Mouse (Mus musculus) gastrocnemius, adult 8-10 months (tissue): Measurements from ENCODE around the gene Fgf13. TPM values are rescaled to one million over a fixed set of nuclear protein-coding genes. Genes with fewer than 3 reads are reported as not detected.

Source experiments
- DNase-seq, 2 experiments: peaks; one replicate each; pipeline ENCODE4 v3.0.0; 2022; ENCODE audit warnings: low spot score in 2 of 2
- total RNA-seq, 4 experiments: library from RNA; stranded (reverse); gene quantifications; 2 replicates each; pipeline ENCODE4 v1.2.4; 2022

The Fgf13 gene
- total RNA-seq, result 10 to 100 TPM; 59.7 to 68.0 (median 65.9) TPM

GRCm38 (mm10) chrX:59567695-59568431 lies at the start of gene Fgf13:
Gene Fgf13 (minus strand): TSS chrX:59568071.
- no peak for DNase-seq

GRCm38 (mm10) chrX:59606535-59606934 lies 38.7 kb upstream of the Fgf13 start:
- no peak for DNase-seq

GRCm38 (mm10) chrX:59589050-59589449 lies 21.2 kb upstream of the Fgf13 start:
- no peak for DNase-seq

DNA sequence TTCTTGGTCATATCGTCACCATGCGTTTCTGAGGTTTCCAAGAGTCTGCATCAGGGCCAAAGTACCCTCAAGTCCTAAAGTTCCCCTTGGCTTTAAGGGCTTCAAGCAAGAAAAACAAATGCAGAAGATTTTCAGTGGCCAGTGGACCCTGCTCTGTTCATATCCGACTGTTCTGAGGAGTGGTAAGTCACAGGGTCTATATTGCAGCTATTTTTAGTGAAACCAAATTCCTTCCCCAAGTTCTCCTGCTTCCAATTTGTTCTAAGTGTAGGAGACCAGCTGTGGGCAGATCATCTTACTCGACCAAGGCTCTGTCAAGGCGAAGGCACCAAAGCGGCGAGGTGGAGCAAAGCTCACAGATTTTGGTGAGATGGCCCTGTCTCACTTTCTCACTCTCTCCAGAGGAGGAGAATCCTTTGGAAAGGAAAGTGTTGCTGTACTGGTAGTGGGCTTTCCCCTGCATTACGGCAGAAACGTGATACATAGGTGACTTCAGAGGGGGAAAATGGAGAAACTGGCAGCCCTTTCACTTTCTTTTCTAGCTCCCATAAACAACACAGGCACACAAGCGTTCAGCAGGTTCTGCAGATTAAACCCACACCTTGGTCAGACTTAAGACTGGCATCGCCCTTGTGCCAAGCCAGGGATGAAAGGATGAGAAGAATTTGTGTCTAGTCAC lies 17.8 kb upstream of the Fgf13 start:
- DNase-seq, result no peak

DNA sequence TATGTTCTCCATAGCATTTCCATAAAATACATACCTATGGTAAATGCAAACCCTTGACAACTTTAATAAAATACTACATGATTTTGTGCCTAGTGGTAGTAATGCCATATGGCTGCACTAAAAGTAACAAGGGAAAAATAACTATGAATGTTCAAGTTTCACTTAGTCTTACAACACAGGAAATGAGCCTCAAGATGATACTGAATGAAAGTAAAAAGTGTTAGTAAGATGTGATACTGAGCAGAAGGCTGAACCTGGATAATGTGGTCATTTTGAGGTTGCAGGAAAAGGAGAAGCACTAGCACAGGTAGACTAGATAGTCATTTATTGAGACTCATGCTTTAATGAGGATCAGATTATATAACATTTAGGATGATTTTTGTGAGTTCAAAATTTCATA lies 16.2 kb upstream of the Fgf13 start:
- DNase-seq, result no peak

DNA sequence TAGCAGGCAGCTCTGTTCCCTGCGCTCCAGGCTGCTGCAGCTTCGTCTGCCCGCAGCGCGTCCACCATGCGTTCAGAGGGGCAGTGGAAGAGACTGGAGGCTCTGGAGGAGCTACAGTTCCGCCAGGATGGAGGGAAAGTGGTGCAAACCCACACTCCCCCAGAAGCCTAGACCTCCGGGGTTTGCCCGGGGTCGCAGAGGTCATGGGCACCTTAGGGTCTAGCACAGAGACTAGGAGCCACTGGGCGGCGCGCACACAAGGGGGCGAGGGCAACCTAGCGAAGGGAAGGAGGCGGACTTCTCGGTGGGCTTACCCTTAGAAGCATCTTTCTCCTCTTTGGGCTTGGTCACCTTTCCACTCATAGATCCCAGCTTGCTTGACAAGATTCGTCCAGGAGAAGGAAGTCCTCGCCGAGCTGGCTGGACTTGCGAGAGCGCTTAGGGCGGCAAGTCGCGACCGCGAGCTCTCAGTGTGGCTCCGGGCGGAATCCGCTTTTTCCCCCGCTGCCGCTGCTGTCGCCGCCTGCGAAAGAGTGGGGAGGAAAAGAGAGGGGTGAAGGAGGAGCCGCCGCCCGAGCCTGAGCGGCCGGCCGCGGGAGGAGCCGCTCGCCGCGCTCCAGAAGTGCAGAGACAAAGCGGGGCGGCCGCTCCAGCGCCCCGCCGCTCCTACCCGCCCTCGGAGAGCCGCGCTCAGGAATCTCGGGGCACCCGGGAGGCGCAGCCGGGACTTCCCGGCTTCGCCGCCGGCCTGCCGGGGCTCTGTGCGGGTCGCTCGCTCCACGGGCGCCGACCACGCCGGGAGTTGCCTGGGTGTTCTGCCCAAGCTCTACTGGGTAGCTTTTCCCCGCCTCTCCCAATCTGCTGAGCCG lies 811 bp downstream of the Fgf13 start:
- no peak for DNase-seq

- no peak for DNase-seq
Observed at GRCm38 (mm10) chrX:59566017-59566679, 1.7 kb downstream of the Fgf13 start.

DNA sequence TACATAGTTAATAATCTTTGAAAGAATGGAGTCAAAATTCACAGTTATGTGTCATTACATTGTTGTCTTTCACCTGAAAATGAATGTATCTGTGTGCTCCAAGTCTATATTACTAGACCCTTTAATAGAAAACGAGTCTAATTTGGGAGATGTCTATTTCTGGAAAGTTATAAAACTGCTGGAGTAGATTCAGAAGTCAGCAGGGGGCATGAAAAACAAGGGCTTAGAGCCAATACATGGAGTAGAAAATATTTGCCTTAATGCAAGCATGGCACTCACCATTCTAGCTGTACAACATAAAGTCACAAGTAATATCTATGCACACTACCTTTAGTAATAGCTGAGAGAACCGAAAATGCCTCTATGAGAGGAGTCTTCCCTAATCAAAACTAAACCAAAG lies 19.9 kb downstream of the Fgf13 start:
- DNase-seq, result no peak

DNA sequence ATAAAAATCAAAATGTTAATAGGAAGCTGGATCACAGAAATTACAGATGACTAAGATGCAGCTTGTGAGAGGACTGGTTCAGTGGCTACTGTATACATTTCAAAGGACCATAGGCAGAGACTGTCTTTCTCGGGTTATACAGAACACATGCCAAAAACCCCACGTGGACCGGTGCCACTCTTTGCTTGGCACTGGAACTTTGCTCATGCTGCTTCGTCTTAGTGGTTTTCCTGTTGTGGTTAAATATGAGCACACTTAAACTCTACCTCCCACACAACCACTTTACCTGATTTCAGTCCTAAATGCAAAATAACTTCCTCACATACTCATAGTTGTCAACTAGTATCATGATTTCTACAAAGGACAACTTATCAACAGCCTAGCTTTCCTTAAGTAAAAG lies 59.6 kb downstream of the Fgf13 start:
- DNase-seq, result no peak

DNA sequence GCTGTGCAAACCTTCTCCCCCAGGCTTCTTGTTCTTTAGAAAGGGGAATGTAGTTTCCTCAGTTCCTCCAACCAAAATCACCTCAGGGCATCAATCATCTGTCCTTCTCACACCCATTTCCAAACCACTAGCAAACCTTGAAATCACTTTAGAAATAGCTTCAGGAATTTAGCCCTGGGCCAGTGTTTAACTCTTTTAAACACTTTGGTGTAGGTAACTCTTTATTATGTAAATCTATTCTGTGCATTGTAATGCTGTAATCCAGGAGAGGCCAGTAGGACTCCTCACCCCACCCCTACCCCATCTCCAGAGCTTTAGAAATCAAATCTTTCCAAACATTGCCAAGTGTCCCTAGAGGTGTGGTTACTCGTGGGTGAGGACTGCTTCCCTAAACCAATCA lies 74.5 kb downstream of the Fgf13 start:
- no peak for DNase-seq

DNA sequence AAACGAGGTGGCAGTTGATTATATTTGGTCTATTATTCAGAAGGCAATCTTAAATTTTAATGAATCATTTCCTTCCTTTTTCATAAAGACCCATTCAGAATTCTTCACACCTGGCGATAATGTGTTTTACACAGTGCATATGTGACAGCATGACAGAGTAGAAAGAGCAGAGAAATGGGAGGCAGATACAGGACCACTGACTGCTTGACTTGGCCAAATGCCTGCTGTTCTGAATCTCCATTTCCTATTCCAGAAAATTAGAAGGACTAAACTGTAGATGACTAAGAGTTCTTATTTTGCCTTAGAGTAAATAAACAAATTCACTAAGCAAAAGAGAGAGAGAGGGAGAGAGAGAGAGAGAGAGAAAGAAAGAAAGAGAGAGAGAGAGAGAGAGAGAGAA lies 82.4 kb downstream of the Fgf13 start:
- no peak for DNase-seq

GRCm38 (mm10) chrX:59402596-59403285 lies 165.1 kb downstream of the Fgf13 start:
- DNase-seq, result no peak

DNA sequence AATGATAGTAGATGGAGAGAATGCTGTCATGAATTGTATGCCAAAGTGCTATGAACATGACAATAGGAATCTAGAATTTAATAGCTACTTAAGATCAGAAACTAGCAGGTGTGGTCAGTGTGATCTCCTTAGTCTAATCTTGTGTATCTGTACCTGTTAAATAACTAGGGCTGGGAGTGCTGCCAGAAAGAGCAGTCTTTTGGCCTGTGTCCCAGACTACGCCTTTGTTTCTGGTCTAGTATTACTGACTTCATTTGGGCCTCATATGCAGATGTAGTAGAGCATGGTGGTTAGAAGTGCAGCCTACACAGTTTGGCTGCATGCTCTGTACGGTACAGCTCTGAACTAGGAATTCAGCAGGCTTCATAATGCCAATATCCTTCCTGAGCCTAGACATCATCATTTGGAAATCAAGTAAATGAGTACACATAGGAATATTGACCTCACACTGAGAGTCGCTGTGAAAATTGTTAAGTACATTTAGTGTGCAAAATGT lies 276.9 kb downstream of the Fgf13 start:
- no peak for DNase-seq

- DNase-seq, result no peak
Observed at GRCm38 (mm10) chrX:59251576-59251975, 316.3 kb downstream of the Fgf13 start.

DNA sequence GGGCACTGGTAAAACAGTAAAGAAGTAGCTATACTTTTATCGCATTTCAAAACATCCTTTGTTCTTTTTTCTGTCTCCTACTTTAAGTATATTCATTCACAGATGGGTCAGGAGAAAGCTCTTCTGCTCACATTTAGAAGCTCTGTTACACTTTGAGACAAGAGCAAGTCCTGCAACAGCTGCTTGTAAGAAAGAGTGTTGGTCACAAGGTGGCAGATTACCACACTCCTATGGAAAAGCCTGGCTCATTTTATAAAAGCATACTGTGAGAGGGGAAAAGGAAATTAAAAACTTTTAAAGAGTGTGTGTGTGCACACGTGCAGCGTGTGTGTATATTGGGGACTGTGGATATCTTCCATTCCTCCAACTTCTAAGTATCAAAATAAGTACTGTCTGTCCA lies 324.1 kb downstream of the Fgf13 start:
- DNase-seq, result no peak

- no peak for DNase-seq
Observed at GRCm38 (mm10) chrX:59243176-59243575, 324.7 kb downstream of the Fgf13 start.

GRCm38 (mm10) chrX:59241460-59241747 lies 326.5 kb downstream of the Fgf13 start:
- no peak for DNase-seq

DNA sequence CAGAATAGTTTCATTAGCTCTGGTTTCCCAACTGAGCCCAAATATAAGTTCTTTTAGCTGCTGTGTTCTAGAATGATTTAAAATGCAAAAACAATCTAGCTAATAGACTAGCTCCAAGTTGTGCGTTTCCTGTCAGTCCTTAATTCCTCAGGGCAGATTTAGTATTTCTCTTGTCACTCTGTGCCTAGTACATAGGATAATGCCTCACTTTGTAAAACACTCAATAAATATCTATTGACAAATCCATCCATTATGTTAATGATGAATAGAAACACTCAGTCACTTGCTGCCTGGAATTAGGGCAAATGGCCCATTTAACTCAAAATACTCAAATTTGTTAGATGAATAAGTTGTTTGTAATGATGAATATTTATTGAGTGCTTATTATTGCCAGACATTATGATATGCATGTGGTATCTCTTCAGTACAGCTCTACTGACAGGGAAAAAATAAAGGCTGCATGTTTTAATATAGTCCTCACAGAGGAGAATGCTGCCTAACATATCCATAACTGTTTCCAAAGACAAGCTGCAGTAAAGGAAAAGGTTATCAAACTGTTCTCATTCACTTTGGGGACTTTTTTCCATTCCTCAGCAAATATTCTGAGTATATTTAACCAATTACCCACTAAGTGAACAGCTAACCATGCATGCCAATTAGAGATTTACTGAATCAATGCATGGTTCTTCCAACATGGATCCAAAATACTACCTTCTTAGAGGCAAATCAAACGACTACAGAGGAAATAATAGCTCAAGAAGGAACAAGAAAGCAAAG lies 327.0 kb downstream of the Fgf13 start:
- DNase-seq, result no peak

DNA sequence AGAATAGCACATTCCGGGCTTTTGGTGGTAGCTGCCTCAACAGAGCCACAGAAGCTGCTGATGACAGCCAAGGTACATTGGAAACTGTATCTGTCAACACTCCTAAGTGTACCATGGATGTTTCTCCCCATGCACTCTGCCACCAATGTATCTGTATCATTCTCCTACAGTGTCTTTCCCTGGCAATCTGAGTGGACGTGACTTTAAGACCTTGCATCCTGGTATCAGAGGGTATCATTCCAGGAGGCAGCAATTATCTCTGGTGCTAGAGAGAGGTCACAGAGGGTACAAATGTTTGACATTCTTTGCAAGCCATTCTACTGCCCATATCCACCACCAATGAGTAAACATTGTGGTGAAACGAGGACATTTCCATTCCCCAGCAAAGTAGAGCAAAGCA lies 347.2 kb downstream of the Fgf13 start:
- no peak for DNase-seq

DNA sequence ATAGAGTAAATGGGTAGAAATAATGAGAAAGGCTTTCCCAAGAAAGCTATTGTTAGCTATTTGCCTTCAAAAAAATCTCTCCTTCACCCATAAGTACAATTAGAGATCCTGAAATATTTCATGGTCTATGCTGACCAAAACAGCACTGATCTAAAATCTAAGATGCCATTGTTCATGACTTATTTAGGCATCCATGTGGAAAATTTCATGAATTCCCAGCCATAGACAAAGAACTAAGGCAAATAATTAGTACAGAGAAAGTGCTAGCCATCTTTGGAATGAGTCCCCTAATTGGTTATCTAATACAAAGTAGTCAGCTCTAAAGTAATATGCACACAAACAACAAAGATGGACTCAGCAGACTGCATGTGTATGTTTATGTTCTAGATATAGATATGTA lies 366.7 kb downstream of the Fgf13 start:
- DNase-seq, result no peak
